Mouse (Mus musculus): ENCODE results near the gene Ints3. TPM values are rescaled to one million over a fixed set of nuclear protein-coding genes. Genes with fewer than 3 reads are reported as not detected.

Ints3 gene
- total and polyA plus RNA-seq, 3 experiments = 58.5 to 115 (median 101) TPM

- Histone ChIP-seq H3K79me2 (ENCODE audit: control insufficient read depth, insufficient read depth, low read length, poor library complexity) (no peaks in the 10 kb centered on the region), H3K9ac (ENCODE audit: control insufficient read depth, low read depth, low read length, poor library complexity, severe bottlenecking) (no peak overlapping the region), H3K27me3 (ENCODE audit: control insufficient read depth in 1 of 2, insufficient read depth in 2 of 2, low read length in 2 of 2) (peaks cover 8 to 12% of the 10 kb centered on the region in 2 experiments), H3K9me3 (replicated peaks; ENCODE audit: insufficient read depth, low read length) (no peaks in the 10 kb centered on the region), H3K4me1 (ENCODE audit: control insufficient read depth in 1 of 2, insufficient read depth in 2 of 2, low read length in 2 of 2) (no peaks in the 10 kb centered on the region), H3K4me3 (ENCODE audit: control insufficient read depth in 1 of 2, insufficient read depth in 1 of 2, low read depth in 2 of 2, low read length in 2 of 2) (no peak overlapping the region), H3K27ac (ENCODE audit: control insufficient read depth, low read depth, low read length) (no peak overlapping the region), H3K36me3 (ENCODE audit: control insufficient read depth in 1 of 2, insufficient read depth in 2 of 2, low read length in 2 of 2) (no peaks in the 10 kb centered on the region)
- DNase-seq (ENCODE audit: low read depth, low spot score) = no peak
- TF ChIP-seq RCOR1 (IDR thresholded peaks at IDR 0.05; ENCODE audit: low read depth, low read length) (no peak), EP300 (IDR thresholded peaks at IDR 0.05; ENCODE audit: low read depth in 1 of 2, low read length in 2 of 2) (no peak), MAZ (IDR thresholded peaks at IDR 0.05; ENCODE audit: low read depth, low read length) (no peak), SIN3A (IDR thresholded peaks at IDR 0.05; ENCODE audit: low read length) (no peak), ETS1 (IDR thresholded peaks at IDR 0.05; ENCODE audit: low read depth, low read length) (no peak), MXI1 (IDR thresholded peaks at IDR 0.05; ENCODE audit: low read depth, low read length) (no peak), TAL1 (IDR thresholded peaks at IDR 0.05; ENCODE audit: low read length) (no peak), ZKSCAN1 (IDR thresholded peaks at IDR 0.05; ENCODE audit: low read depth, low read length) (no peak), POLR2AphosphoS2 (IDR thresholded peaks at IDR 0.05; ENCODE audit: low read length) (no peak), NRF1 (IDR thresholded peaks at IDR 0.05; ENCODE audit: insufficient read depth, low read depth, low read length, poor library complexity, severe bottlenecking) (no peak), ELF1 (IDR thresholded peaks at IDR 0.05; ENCODE audit: low read depth, low read length) (no peak), SMC3 (IDR thresholded peaks at IDR 0.05; ENCODE audit: low read depth, low read length) (no peak), KAT2A (conservative IDR thresholded peaks at IDR 0.05; ENCODE audit: low read depth, low read length) (no peak), ZC3H11A (IDR thresholded peaks at IDR 0.05; ENCODE audit: low read depth, low read length) (no peak), GATA1 (IDR thresholded peaks at IDR 0.05; ENCODE audit: low read depth, low read length) (no peak), POLR2A (IDR thresholded peaks at IDR 0.05; ENCODE audit: control insufficient read depth in 1 of 2, insufficient read depth in 1 of 2, low read depth in 1 of 2, low read length in 2 of 2, poor library complexity in 1 of 2) (no peak), ZNF384 (IDR thresholded peaks at IDR 0.05; ENCODE audit: low read depth, low read length) (no peak), MAFK (IDR thresholded peaks at IDR 0.05; ENCODE audit: borderline replicate concordance, low read depth, low read length) (no peak)
Measured at GRCm38 (mm10) chr3:90465081-90465685, 31.8 kb upstream of the Ints3 start.

GRCm38 (mm10) chr3:90464552-90465080 is 31.2 kb upstream of the Ints3 start:
- Histone ChIP-seq H3K4me1 (ENCODE audit: control insufficient read depth in 1 of 2, insufficient read depth in 2 of 2, low read length in 2 of 2) (no peaks in the 10 kb centered on the region), H3K79me2 (ENCODE audit: control insufficient read depth, insufficient read depth, low read length, poor library complexity) (no peaks in the 10 kb centered on the region), H3K36me3 (ENCODE audit: control insufficient read depth in 1 of 2, insufficient read depth in 2 of 2, low read length in 2 of 2) (no peaks in the 10 kb centered on the region), H3K9me3 (replicated peaks; ENCODE audit: insufficient read depth, low read length) (no peaks in the 10 kb centered on the region), H3K4me3 (ENCODE audit: control insufficient read depth in 1 of 2, insufficient read depth in 1 of 2, low read depth in 2 of 2, low read length in 2 of 2) (no peak overlapping the region), H3K27me3 (ENCODE audit: control insufficient read depth in 1 of 2, insufficient read depth in 2 of 2, low read length in 2 of 2) (peaks cover 8 to 12% of the 10 kb centered on the region in 2 experiments), H3K27ac (ENCODE audit: control insufficient read depth, low read depth, low read length) (no peak overlapping the region), H3K9ac (ENCODE audit: control insufficient read depth, low read depth, low read length, poor library complexity, severe bottlenecking) (no peak overlapping the region)
- no peak for DNase-seq (ENCODE audit: low read depth, low spot score)
- TF ChIP-seq ELF1 (IDR thresholded peaks at IDR 0.05; ENCODE audit: low read depth, low read length) = no peak
- no peak for TF ChIP-seq MAZ (IDR thresholded peaks at IDR 0.05; ENCODE audit: low read depth, low read length)
- TF ChIP-seq BHLHE40 (IDR thresholded peaks at IDR 0.05; ENCODE audit: borderline replicate concordance, low read depth, low read length) = no peak
- TF ChIP-seq JUND (IDR thresholded peaks at IDR 0.05; ENCODE audit: low read depth, low read length) = no peak
- no peak for TF ChIP-seq ETS1 (IDR thresholded peaks at IDR 0.05; ENCODE audit: low read depth, low read length)
- no peak for TF ChIP-seq ZNF384 (IDR thresholded peaks at IDR 0.05; ENCODE audit: low read depth, low read length)
- no peak for TF ChIP-seq CTCF (IDR thresholded peaks at IDR 0.05 in 2 of 3, conservative IDR thresholded peaks at IDR 0.05 in 1 of 3; ENCODE audit: control insufficient read depth in 1 of 3, insufficient read depth in 1 of 3, low read depth in 2 of 3, low read length in 3 of 3, poor library complexity in 1 of 3, severe bottlenecking in 1 of 3)
- TF ChIP-seq TCF12 (IDR thresholded peaks at IDR 0.05; ENCODE audit: low read depth, low read length) = no peak

Data from MEL (cell line).